Mouse (Mus musculus): ENCODE measurements around the gene Rnls. TPM values are rescaled to one million over a fixed set of nuclear protein-coding genes. Genes with fewer than 3 reads are reported as not detected.

Gene Rnls
- total and polyA plus RNA-seq, 3 experiments: not detected

DNA sequence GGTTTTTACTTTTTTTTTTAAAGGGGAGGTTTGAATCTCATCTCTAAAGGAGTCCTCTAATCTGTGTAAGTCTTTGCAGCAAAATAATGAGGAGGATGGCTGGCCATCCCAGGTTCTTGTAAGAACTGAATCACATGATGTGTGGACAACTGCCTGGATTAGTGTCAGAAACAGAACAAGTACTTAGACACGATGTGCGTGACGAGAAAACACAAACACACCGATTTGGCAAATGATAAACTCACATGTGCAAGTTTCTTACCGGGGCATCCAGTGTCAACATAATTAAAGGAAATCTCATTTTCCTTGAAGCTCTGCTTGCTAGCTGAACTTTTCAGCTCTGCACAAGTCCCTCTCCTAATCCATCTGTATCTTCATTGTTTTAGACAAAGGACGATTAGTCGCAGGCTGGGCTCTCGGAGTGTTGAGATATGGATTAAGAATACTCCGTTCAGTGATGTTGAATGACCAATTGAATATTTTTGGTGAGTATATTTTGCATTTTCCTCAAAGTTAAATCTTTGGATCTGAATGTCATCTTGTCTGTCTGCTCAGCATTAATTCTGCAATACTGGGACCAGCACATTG lies 292.8 kb downstream of the Rnls start:
- no peaks in the 10 kb centered on the region for H3K36me3 ChIP-seq (replicated peaks)
- H3K9me3 ChIP-seq (replicated peaks): no peaks in the 10 kb centered on the region
- no peak overlapping the region for H3K4me3 ChIP-seq (ENCODE audit: low read depth, low read length)
- H3K4me1 ChIP-seq (ENCODE audit: insufficient read depth, low read depth, low read length): peaks cover 59% of the 10 kb centered on the region
- TF ChIP-seq TAL1 (conservative IDR thresholded peaks at IDR 0.05; ENCODE audit: low read depth, low read length): no peak
- no peak for TF ChIP-seq GATA2 (IDR thresholded peaks at IDR 0.05; ENCODE audit: borderline replicate concordance, low read depth, low read length)
- TF ChIP-seq GATA1 (IDR thresholded peaks at IDR 0.05; ENCODE audit: borderline replicate concordance, low read length): no peak
- TF ChIP-seq CTCF (IDR thresholded peaks at IDR 0.05; ENCODE audit: low read depth, low read length): no peak
- TF ChIP-seq POLR2AphosphoS5 (IDR thresholded peaks at IDR 0.05; ENCODE audit: insufficient replicate concordance, low read depth, low read length): no peak
- H3K27me3 ChIP-seq (ENCODE audit: insufficient read depth, low read length): no peaks in the 10 kb centered on the region
- ATAC-seq (ENCODE audit: extremely low read depth, insufficient number of reproducible peaks, low FRiP score, poor library complexity, severe bottlenecking) (no peak), DNase-seq (ENCODE audit: low spot score) (no peak)

DNA sequence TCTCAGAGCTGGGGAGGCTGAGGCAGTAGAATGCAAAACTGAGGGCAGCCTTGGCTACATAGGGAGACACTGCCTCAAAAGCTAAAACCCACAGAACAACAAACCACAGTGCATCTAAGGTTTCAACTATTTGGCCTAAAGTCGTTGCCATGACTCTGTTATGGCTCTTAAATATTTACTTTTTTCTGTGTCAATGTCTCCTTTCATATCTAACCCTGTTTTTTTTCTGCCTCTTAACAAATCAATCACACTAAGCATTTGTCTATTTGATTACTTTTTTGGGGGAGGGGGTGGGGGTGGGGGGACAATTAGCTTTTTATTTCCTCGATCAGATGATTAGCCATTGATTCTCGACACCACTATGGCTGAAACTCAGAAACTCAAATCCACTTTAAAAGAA lies 294.4 kb downstream of the Rnls start:
- no peak for ATAC-seq (ENCODE audit: extremely low read depth, insufficient number of reproducible peaks, low FRiP score, poor library complexity, severe bottlenecking)
- TF ChIP-seq POLR2AphosphoS5 (IDR thresholded peaks at IDR 0.05; ENCODE audit: insufficient replicate concordance, low read depth, low read length): no peak
- TF ChIP-seq GATA1 (IDR thresholded peaks at IDR 0.05; ENCODE audit: borderline replicate concordance, low read length): no peak
- no peak for TF ChIP-seq GATA2 (IDR thresholded peaks at IDR 0.05; ENCODE audit: borderline replicate concordance, low read depth, low read length)
- TF ChIP-seq CTCF (IDR thresholded peaks at IDR 0.05; ENCODE audit: low read depth, low read length): no peak
- TF ChIP-seq TAL1 (conservative IDR thresholded peaks at IDR 0.05; ENCODE audit: low read depth, low read length): no peak
- Histone ChIP-seq H3K4me1 (ENCODE audit: insufficient read depth, low read depth, low read length) (peaks cover 44% of the 10 kb centered on the region), H3K4me3 (ENCODE audit: low read depth, low read length) (no peak overlapping the region), H3K36me3 (replicated peaks) (no peaks in the 10 kb centered on the region), H3K27me3 (ENCODE audit: insufficient read depth, low read length) (no peaks in the 10 kb centered on the region), H3K9me3 (replicated peaks) (no peaks in the 10 kb centered on the region)
- DNase-seq (ENCODE audit: low spot score): no peak

DNA sequence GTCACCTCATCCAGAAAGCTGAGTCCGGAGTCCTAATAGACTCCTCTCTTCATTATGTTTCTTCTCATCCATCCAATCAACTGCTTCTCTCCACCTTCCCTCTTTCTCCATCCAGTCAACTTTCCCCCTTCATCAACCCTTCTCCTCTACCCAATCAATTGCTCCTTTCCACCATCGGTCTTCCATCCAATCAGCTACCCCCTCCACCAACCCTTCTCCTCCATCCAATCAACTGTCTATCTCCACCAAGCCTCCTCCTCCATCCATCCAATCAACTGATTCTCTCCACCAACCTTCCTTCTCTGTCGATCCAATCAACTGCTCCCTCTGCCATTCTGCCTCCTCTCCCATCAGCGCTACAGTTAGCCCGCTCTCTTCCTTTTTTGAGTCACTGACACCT lies 295.5 kb downstream of the Rnls start:
- Histone ChIP-seq H3K36me3 (replicated peaks) (no peaks in the 10 kb centered on the region), H3K27me3 (ENCODE audit: insufficient read depth, low read length) (no peaks in the 10 kb centered on the region), H3K4me3 (ENCODE audit: low read depth, low read length) (no peak overlapping the region), H3K4me1 (ENCODE audit: insufficient read depth, low read depth, low read length) (peaks cover 37% of the 10 kb centered on the region), H3K9me3 (replicated peaks) (no peaks in the 10 kb centered on the region)
- no peak for TF ChIP-seq GATA2 (IDR thresholded peaks at IDR 0.05; ENCODE audit: borderline replicate concordance, low read depth, low read length)
- no peak for DNase-seq (ENCODE audit: low spot score)
- no peak for ATAC-seq (ENCODE audit: extremely low read depth, insufficient number of reproducible peaks, low FRiP score, poor library complexity, severe bottlenecking)

GRCm38 (mm10) chr19:33092575-33092974 lies 299.5 kb downstream of the Rnls start:
- no peaks in the 10 kb centered on the region for H3K27me3 ChIP-seq (ENCODE audit: insufficient read depth, low read length)
- no peak overlapping the region for H3K4me3 ChIP-seq (ENCODE audit: low read depth, low read length)
- TF ChIP-seq GATA2 (IDR thresholded peaks at IDR 0.05; ENCODE audit: borderline replicate concordance, low read depth, low read length) (no peak), POLR2AphosphoS5 (IDR thresholded peaks at IDR 0.05; ENCODE audit: insufficient replicate concordance, low read depth, low read length) (no peak), GATA1 (IDR thresholded peaks at IDR 0.05; ENCODE audit: borderline replicate concordance, low read length) (no peak), TAL1 (conservative IDR thresholded peaks at IDR 0.05; ENCODE audit: low read depth, low read length) (no peak), CTCF (IDR thresholded peaks at IDR 0.05; ENCODE audit: low read depth, low read length) (no peak)
- ATAC-seq (ENCODE audit: extremely low read depth, insufficient number of reproducible peaks, low FRiP score, poor library complexity, severe bottlenecking) (no peak), DNase-seq (ENCODE audit: low spot score) (no peak)
- peaks cover 19% of the 10 kb centered on the region for H3K4me1 ChIP-seq (ENCODE audit: insufficient read depth, low read depth, low read length)
- H3K36me3 ChIP-seq (replicated peaks): no peaks in the 10 kb centered on the region
- no peaks in the 10 kb centered on the region for H3K9me3 ChIP-seq (replicated peaks)

DNA sequence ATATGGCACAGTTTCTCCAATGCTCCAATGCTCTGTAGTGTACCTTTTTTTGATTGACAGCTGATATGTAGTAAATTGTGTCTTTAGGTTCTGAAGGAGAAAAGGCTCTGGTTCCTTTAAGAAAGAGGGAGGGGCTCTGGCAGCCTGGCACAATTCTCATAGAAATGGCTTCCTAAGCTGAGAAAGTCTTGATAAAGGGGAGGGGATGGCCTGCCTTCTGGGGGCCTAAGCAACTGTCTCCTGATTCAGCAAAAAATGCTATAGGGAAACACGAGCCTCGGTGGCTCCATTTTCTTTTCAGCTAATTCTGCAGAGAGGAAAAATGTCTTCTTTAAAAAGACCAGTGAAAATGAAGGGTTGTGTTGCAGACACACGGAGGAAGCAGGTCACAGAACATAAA lies 300.8 kb downstream of the Rnls start:
- ATAC-seq (ENCODE audit: extremely low read depth, insufficient number of reproducible peaks, low FRiP score, poor library complexity, severe bottlenecking): no peak
- Histone ChIP-seq H3K36me3 (replicated peaks) (no peaks in the 10 kb centered on the region), H3K4me3 (ENCODE audit: low read depth, low read length) (no peak overlapping the region; the same call in 1 of the 2 replicates), H3K9me3 (replicated peaks) (no peaks in the 10 kb centered on the region), H3K27me3 (ENCODE audit: insufficient read depth, low read length) (no peaks in the 10 kb centered on the region), H3K4me1 (ENCODE audit: insufficient read depth, low read depth, low read length) (peaks cover 18% of the 10 kb centered on the region)
- no peak for TF ChIP-seq POLR2AphosphoS5 (IDR thresholded peaks at IDR 0.05; ENCODE audit: insufficient replicate concordance, low read depth, low read length)
- TF ChIP-seq GATA1 (IDR thresholded peaks at IDR 0.05; ENCODE audit: borderline replicate concordance, low read length): no peak
- no peak for TF ChIP-seq TAL1 (conservative IDR thresholded peaks at IDR 0.05; ENCODE audit: low read depth, low read length)
- no peak for TF ChIP-seq CTCF (IDR thresholded peaks at IDR 0.05; ENCODE audit: low read depth, low read length)
- no peak for TF ChIP-seq GATA2 (IDR thresholded peaks at IDR 0.05; ENCODE audit: borderline replicate concordance, low read depth, low read length)
- no peak for DNase-seq (ENCODE audit: low spot score)

DNA sequence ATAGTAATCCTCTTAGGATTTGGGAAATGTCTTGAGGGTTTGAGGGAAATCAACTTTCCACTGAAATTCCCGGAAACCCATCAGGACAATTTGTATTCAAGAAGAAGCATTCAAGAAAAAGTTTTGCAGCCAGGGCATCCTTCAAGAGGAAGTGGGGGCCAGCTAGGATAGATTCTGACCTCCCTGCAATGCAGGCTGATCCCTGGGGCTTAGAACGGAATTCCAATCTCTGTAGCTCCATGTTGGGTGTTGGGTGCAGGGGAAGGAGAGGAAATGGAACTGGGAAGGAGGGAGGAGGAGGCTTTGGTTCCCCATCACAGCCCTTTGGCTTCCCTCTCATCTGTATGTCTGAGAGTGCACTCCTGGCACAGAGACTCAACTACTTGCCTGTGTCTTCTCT lies 303.2 kb downstream of the Rnls start:
- peaks cover 18% of the 10 kb centered on the region for H3K4me1 ChIP-seq (ENCODE audit: insufficient read depth, low read depth, low read length)
- no peaks in the 10 kb centered on the region for H3K36me3 ChIP-seq (replicated peaks)
- no peak overlapping the region for H3K4me3 ChIP-seq (ENCODE audit: low read depth, low read length)
- H3K27me3 ChIP-seq (ENCODE audit: insufficient read depth, low read length): no peaks in the 10 kb centered on the region
- H3K9me3 ChIP-seq (replicated peaks): no peaks in the 10 kb centered on the region
- TF ChIP-seq CTCF (IDR thresholded peaks at IDR 0.05; ENCODE audit: low read depth, low read length) (no peak), GATA1 (IDR thresholded peaks at IDR 0.05; ENCODE audit: borderline replicate concordance, low read length) (no peak), POLR2AphosphoS5 (IDR thresholded peaks at IDR 0.05; ENCODE audit: insufficient replicate concordance, low read depth, low read length) (no peak), GATA2 (IDR thresholded peaks at IDR 0.05; ENCODE audit: borderline replicate concordance, low read depth, low read length) (no peak), TAL1 (conservative IDR thresholded peaks at IDR 0.05; ENCODE audit: low read depth, low read length) (no peak)
- no peak for ATAC-seq (ENCODE audit: extremely low read depth, insufficient number of reproducible peaks, low FRiP score, poor library complexity, severe bottlenecking)
- no peak for DNase-seq (ENCODE audit: low spot score)
